Mouse (Mus musculus) lung, postnatal 0 days (tissue): Measurements from ENCODE around the gene Agfg1.

Source experiments
- CTCF ChIP-seq: IDR thresholded peaks from 2 replicates; pipeline ENCODE4 v1.5.1; 2016; ENCODE audit warnings: antibody characterized with exemption, mild to moderate bottlenecking
- EP300 ChIP-seq: IDR thresholded peaks from 2 replicates; pipeline ENCODE4 v1.6.1; 2016; ENCODE audit warnings: antibody characterized with exemption, mild to moderate bottlenecking, control low read depth

- no peak for TF ChIP-seq CTCF
- TF ChIP-seq EP300: no peak
Measured at GRCm38 (mm10) chr1:82815941-82816716, 23.2 kb upstream of the Agfg1 start.
